Mouse (Mus musculus): ENCODE measurements around the gene Ttll13. TPM values are rescaled to one million over a fixed set of nuclear protein-coding genes. Genes with fewer than 3 reads are reported as not detected.

Ttll13 gene
- polyA plus RNA-seq, 1 experiment: 0.08 TPM

GRCm38 (mm10) chr7:80200588-80200945 lies 45.6 kb upstream of the Ttll13 start:
- Histone ChIP-seq H3K4me1 (ENCODE audit: control insufficient read depth, insufficient read depth, insufficient read length, low read length) (peaks cover 43% of the 10 kb centered on the region), H3K27ac (ENCODE audit: insufficient read depth, low read depth, low read length) (no peak overlapping the region), H3K4me3 (ENCODE audit: low read depth, low read length) (peak overlapping the region; percentile 7; the same call in 1 of the 2 replicates), H3K36me3 (ENCODE audit: control insufficient read depth, insufficient read depth, low read length) (peaks cover 33% of the 10 kb centered on the region), H3K27me3 (ENCODE audit: control insufficient read depth, insufficient read depth, low read length) (no peaks in the 10 kb centered on the region)
- WGBS: 84% methylated on average over 6 of the region's 6 CpGs
- TF ChIP-seq POLR2A (IDR thresholded peaks at IDR 0.05; ENCODE audit: low read depth, low read length): no peak
- no peak for TF ChIP-seq CTCF (IDR thresholded peaks at IDR 0.05; ENCODE audit: extremely low read depth, insufficient read length, insufficient replicate concordance, low read depth, low read length)

- Histone ChIP-seq H3K4me1 (ENCODE audit: control insufficient read depth, insufficient read depth, insufficient read length, low read length) (peaks cover 48% of the 10 kb centered on the region), H3K36me3 (ENCODE audit: control insufficient read depth, insufficient read depth, low read length) (peaks cover 33% of the 10 kb centered on the region), H3K27ac (ENCODE audit: insufficient read depth, low read depth, low read length) (no peak overlapping the region), H3K27me3 (ENCODE audit: control insufficient read depth, insufficient read depth, low read length) (no peaks in the 10 kb centered on the region), H3K4me3 (ENCODE audit: low read depth, low read length) (peak overlapping the region; percentile 2; the same call in 1 of the 2 replicates)
- WGBS: 82% methylated on average over 5 of the region's 5 CpGs
- TF ChIP-seq CTCF (IDR thresholded peaks at IDR 0.05; ENCODE audit: extremely low read depth, insufficient read length, insufficient replicate concordance, low read depth, low read length) (no peak), POLR2A (IDR thresholded peaks at IDR 0.05; ENCODE audit: low read depth, low read length) (no peak)
Observed at GRCm38 (mm10) chr7:80200963-80201539, 45.1 kb upstream of the Ttll13 start.

GRCm38 (mm10) chr7:80201888-80202540 lies 44.2 kb upstream of the Ttll13 start:
- no peak for TF ChIP-seq POLR2A (IDR thresholded peaks at IDR 0.05; ENCODE audit: low read depth, low read length)
- no peak for TF ChIP-seq CTCF (IDR thresholded peaks at IDR 0.05; ENCODE audit: extremely low read depth, insufficient read length, insufficient replicate concordance, low read depth, low read length)
- Histone ChIP-seq H3K4me1 (ENCODE audit: control insufficient read depth, insufficient read depth, insufficient read length, low read length) (peaks cover 57% of the 10 kb centered on the region), H3K36me3 (ENCODE audit: control insufficient read depth, insufficient read depth, low read length) (peaks cover 33% of the 10 kb centered on the region), H3K27ac (ENCODE audit: insufficient read depth, low read depth, low read length) (no peak overlapping the region), H3K27me3 (ENCODE audit: control insufficient read depth, insufficient read depth, low read length) (no peaks in the 10 kb centered on the region), H3K4me3 (ENCODE audit: low read depth, low read length) (no peak overlapping the region)
- 83% methylated on average over 15 of the region's 15 CpGs for WGBS

- TF ChIP-seq POLR2A (IDR thresholded peaks at IDR 0.05; ENCODE audit: low read depth, low read length) (no peak), CTCF (IDR thresholded peaks at IDR 0.05; ENCODE audit: extremely low read depth, insufficient read length, insufficient replicate concordance, low read depth, low read length) (no peak)
- 80% methylated on average over 5 of the region's 5 CpGs for WGBS
- Histone ChIP-seq H3K4me1 (ENCODE audit: control insufficient read depth, insufficient read depth, insufficient read length, low read length) (peaks cover 59% of the 10 kb centered on the region), H3K27me3 (ENCODE audit: control insufficient read depth, insufficient read depth, low read length) (no peaks in the 10 kb centered on the region), H3K4me3 (ENCODE audit: low read depth, low read length) (no peak overlapping the region), H3K36me3 (ENCODE audit: control insufficient read depth, insufficient read depth, low read length) (peaks cover 33% of the 10 kb centered on the region), H3K27ac (ENCODE audit: insufficient read depth, low read depth, low read length) (peak overlapping the region; percentile 5; the same call in 1 of the 2 replicates)
Observed at GRCm38 (mm10) chr7:80202961-80203360, 43.2 kb upstream of the Ttll13 start.

DNA sequence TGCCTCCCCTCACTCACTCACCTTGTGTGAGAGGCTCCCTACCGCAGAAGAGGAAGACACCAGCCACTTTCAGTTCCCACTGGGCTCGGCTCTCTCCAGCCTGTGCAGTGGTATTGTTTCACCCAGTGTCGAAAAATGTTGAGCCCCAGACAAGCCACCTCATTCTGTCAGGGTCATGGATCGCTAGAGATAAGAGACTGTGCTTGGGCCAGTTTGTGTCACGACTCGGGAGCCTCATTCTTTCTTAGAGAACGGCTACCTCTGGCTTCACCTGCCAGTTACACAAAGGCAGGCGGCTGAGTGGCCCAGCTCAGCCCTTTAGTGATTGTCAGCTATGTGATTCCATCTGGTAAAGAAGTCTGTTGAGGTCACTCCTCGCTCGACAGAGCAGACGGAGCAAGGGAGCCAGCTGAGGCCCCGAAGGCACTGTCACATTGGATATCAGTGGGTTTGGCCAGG lies 42.5 kb upstream of the Ttll13 start:
- peak overlapping the region; percentile 45 for H3K27ac ChIP-seq (ENCODE audit: insufficient read depth, low read depth, low read length)
- 57% methylated on average over 12 of the region's 12 CpGs for WGBS
- peaks cover 65% of the 10 kb centered on the region for H3K4me1 ChIP-seq (ENCODE audit: control insufficient read depth, insufficient read depth, insufficient read length, low read length)
- TF ChIP-seq POLR2A (IDR thresholded peaks at IDR 0.05; ENCODE audit: low read depth, low read length) (no peak), CTCF (IDR thresholded peaks at IDR 0.05; ENCODE audit: extremely low read depth, insufficient read length, insufficient replicate concordance, low read depth, low read length) (no peak)
- H3K36me3 ChIP-seq (ENCODE audit: control insufficient read depth, insufficient read depth, low read length): peaks cover 33% of the 10 kb centered on the region
- no peak overlapping the region for H3K4me3 ChIP-seq (ENCODE audit: low read depth, low read length)
- no peaks in the 10 kb centered on the region for H3K27me3 ChIP-seq (ENCODE audit: control insufficient read depth, insufficient read depth, low read length)

GRCm38 (mm10) chr7:80204362-80204761 lies 41.8 kb upstream of the Ttll13 start:
- H3K27ac ChIP-seq (ENCODE audit: insufficient read depth, low read depth, low read length): peak overlapping the region; percentile 45
- H3K4me3 ChIP-seq (ENCODE audit: low read depth, low read length): no peak overlapping the region
- H3K36me3 ChIP-seq (ENCODE audit: control insufficient read depth, insufficient read depth, low read length): peaks cover 33% of the 10 kb centered on the region
- WGBS: 72% methylated on average over 4 of the region's 4 CpGs
- no peaks in the 10 kb centered on the region for H3K27me3 ChIP-seq (ENCODE audit: control insufficient read depth, insufficient read depth, low read length)
- H3K4me1 ChIP-seq (ENCODE audit: control insufficient read depth, insufficient read depth, insufficient read length, low read length): peaks cover 72% of the 10 kb centered on the region
- TF ChIP-seq POLR2A (IDR thresholded peaks at IDR 0.05; ENCODE audit: low read depth, low read length): no peak
- TF ChIP-seq CTCF (IDR thresholded peaks at IDR 0.05; ENCODE audit: extremely low read depth, insufficient read length, insufficient replicate concordance, low read depth, low read length): no peak

- WGBS: 71% methylated on average over 7 of the region's 7 CpGs
Observed at GRCm38 (mm10) chr7:80204961-80205360, 41.2 kb upstream of the Ttll13 start.

More at GRCm38 (mm10) chr7:80204961-80205360, 41.2 kb upstream of the Ttll13 start:
- Histone ChIP-seq H3K27ac (ENCODE audit: insufficient read depth, low read depth, low read length) (peak overlapping the region; percentile 77; the same call in 1 of the 2 replicates), H3K27me3 (ENCODE audit: control insufficient read depth, insufficient read depth, low read length) (no peaks in the 10 kb centered on the region), H3K4me1 (ENCODE audit: control insufficient read depth, insufficient read depth, insufficient read length, low read length) (peaks cover 72% of the 10 kb centered on the region), H3K36me3 (ENCODE audit: control insufficient read depth, insufficient read depth, low read length) (peaks cover 28% of the 10 kb centered on the region), H3K4me3 (ENCODE audit: low read depth, low read length) (no peak overlapping the region)
- TF ChIP-seq CTCF (IDR thresholded peaks at IDR 0.05; ENCODE audit: extremely low read depth, insufficient read length, insufficient replicate concordance, low read depth, low read length) (no peak), POLR2A (IDR thresholded peaks at IDR 0.05; ENCODE audit: low read depth, low read length) (no peak)
